Comparison of ENCODE assay signal across 14 mouse cellular contexts in genomic region chr2:6880941-6881575, GRCm38 (mm10).
DNase-seq lines count a peak whose midpoint lies in the region; ATAC-seq and TF ChIP-seq lines count a peak whose summit lies in the region.
"Had no signal": no experiment of that assay in that cellular context is flagged by ENCODE, and none has a peak within 500 bp of the region (broad histone marks: within the 10 kb centered on the region; RNA-seq: fewer than 3 reads in every experiment).

No protein-coding gene starts in this region.

- peak overlapping the region; percentile 63 for H3K4me2 ChIP-seq in forebrain, embryonic 13.5 days
- H3K4me2 ChIP-seq in hindbrain, embryonic 14.5 days (replicated peaks): peak overlapping the region; percentile 56
- H3K4me2 ChIP-seq in midbrain, postnatal 0 days (ENCODE audit: low read depth, low read length, poor library complexity, severe bottlenecking): peak overlapping the region; percentile 58
- H3K4me2 ChIP-seq: embryonic facial prominence, embryonic 15.5 days had no signal

- H3K9me3 ChIP-seq in forebrain, embryonic 13.5 days (replicated peaks): no peaks in the 10 kb centered on the region; the same call in 1 of the 2 replicates
- H3K9me3 ChIP-seq in hindbrain, embryonic 14.5 days (ENCODE audit: control insufficient read depth, low read length): no peaks in the 10 kb centered on the region
- H3K9me3 ChIP-seq in midbrain, postnatal 0 days (ENCODE audit: low read length): no peaks in the 10 kb centered on the region
- H3K9me3 ChIP-seq: embryonic facial prominence, embryonic 15.5 days had no signal

- peak overlapping the region; percentile 42 for H3K4me3 ChIP-seq in forebrain, embryonic 13.5 days
- H3K4me3 ChIP-seq in hindbrain, embryonic 14.5 days (replicated peaks; ENCODE audit: low read length): peak overlapping the region; percentile 40
- H3K4me3 ChIP-seq in midbrain, postnatal 0 days (ENCODE audit: low read depth, low read length): peak overlapping the region; percentile 46
- H3K4me3 ChIP-seq: embryonic facial prominence, embryonic 15.5 days had no signal

- no peaks in the 10 kb centered on the region for H3K36me3 ChIP-seq in forebrain, embryonic 13.5 days (ENCODE audit: poor library complexity, severe bottlenecking)
- H3K36me3 ChIP-seq in hindbrain, embryonic 14.5 days (replicated peaks; ENCODE audit: control insufficient read depth, insufficient read depth): no peaks in the 10 kb centered on the region
- no peaks in the 10 kb centered on the region for H3K36me3 ChIP-seq in midbrain, postnatal 0 days (ENCODE audit: insufficient read depth, low read length)
- H3K36me3 ChIP-seq: embryonic facial prominence, embryonic 15.5 days had no signal

- peaks cover 47% of the 10 kb centered on the region for H3K4me1 ChIP-seq in forebrain, embryonic 13.5 days
- peaks cover 30% of the 10 kb centered on the region for H3K4me1 ChIP-seq in hindbrain, embryonic 14.5 days (replicated peaks; ENCODE audit: control insufficient read depth, insufficient read depth, low read length)
- H3K4me1 ChIP-seq in midbrain, postnatal 0 days (ENCODE audit: insufficient read depth, low read length): 0 out of 2 replicates have a peak, but pooled peaks cover 2% of the 10 kb centered on the region
- H3K4me1 ChIP-seq: embryonic facial prominence, embryonic 15.5 days had no signal

- H3K27ac ChIP-seq in forebrain, embryonic 13.5 days: peak overlapping the region; percentile 80
- H3K27ac ChIP-seq in hindbrain, embryonic 14.5 days: peak overlapping the region; percentile 76
- peak overlapping the region; percentile 65 for H3K27ac ChIP-seq in midbrain, postnatal 0 days (ENCODE audit: low read depth, low read length)
- H3K27ac ChIP-seq: embryonic facial prominence, embryonic 15.5 days had no signal

- no peaks in the 10 kb centered on the region for H3K27me3 ChIP-seq in forebrain, embryonic 13.5 days
- H3K27me3 ChIP-seq in hindbrain, embryonic 14.5 days (ENCODE audit: control insufficient read depth, insufficient read depth, low read length): no peaks in the 10 kb centered on the region
- H3K27me3 ChIP-seq in midbrain, postnatal 0 days (ENCODE audit: insufficient read depth, low read length): no peaks in the 10 kb centered on the region
- H3K27me3 ChIP-seq: embryonic facial prominence, embryonic 15.5 days; Patski had no signal

- peak; percentile 31 to 55 for DNase-seq in cerebellum, postnatal 25 days
- no peak for DNase-seq in cerebellum, adult 11 months
- DNase-seq in hindbrain, embryonic 14.5 days (ENCODE audit: low spot score): no peak
- no peak for DNase-seq in midbrain, postnatal 0 days (ENCODE audit: low spot score)
- no peak for DNase-seq in adrenal gland, postnatal 10 days
- no peak for DNase-seq in heart, adult 9 months (ENCODE audit: low spot score in 2 of 2)
- DNase-seq in thymus, postnatal 36 days: no peak
- DNase-seq: layer of hippocampus, adult 9-11 months; lung, adult 2 months; lung, postnatal 4 days; right cerebral cortex, postnatal 4 days had no signal

- ATAC-seq in forebrain, embryonic 13.5 days: no peak
- ATAC-seq in hindbrain, embryonic 14.5 days (ENCODE audit: low FRiP score): no peak
- no peak for ATAC-seq in midbrain, postnatal 0 days (ENCODE audit: low FRiP score)
- ATAC-seq: Patski had no signal

- WGBS in forebrain, embryonic 13.5 days: 66% methylated on average over 6 of the region's 6 CpGs
- 48% methylated on average over 6 of the region's 6 CpGs for WGBS in hindbrain, embryonic 14.5 days
- WGBS in midbrain, postnatal 0 days: 37% methylated on average over 6 of the region's 6 CpGs

- peak overlapping the region; percentile 74 for H3K9ac ChIP-seq in forebrain, embryonic 13.5 days
- H3K9ac ChIP-seq in hindbrain, embryonic 14.5 days: peak overlapping the region; percentile 67
- peak overlapping the region; percentile 60 for H3K9ac ChIP-seq in midbrain, postnatal 0 days (replicated peaks; ENCODE audit: low read length, poor library complexity, severe bottlenecking)
- H3K9ac ChIP-seq: embryonic facial prominence, embryonic 15.5 days had no signal

- no peak for TF ChIP-seq CTCF in midbrain, postnatal 0 days (IDR thresholded peaks at IDR 0.05)

Comparison
In these comparisons a context has a peak if more than half of its experiments do, and no peak if none do; other contexts are left out.
1. DNase-seq: peak in cerebellum, postnatal 25 days (2 of 2); none in cerebellum, adult 11 months (single experiment), hindbrain, embryonic 14.5 days (single experiment), midbrain, postnatal 0 days (single experiment), adrenal gland, postnatal 10 days (single experiment), heart, adult 9 months (0 of 2) and thymus, postnatal 36 days (0 of 2).
2. Peak in every context shown above with its lines, with median percentiles within 50 percentile points of each other: H3K27ac ChIP-seq, H3K4me2 ChIP-seq, H3K4me3 ChIP-seq and H3K9ac ChIP-seq.